Mouse (Mus musculus) ES-E14 (cell line): ENCODE data around the gene Zmynd12.

Experiments used
- CHD2 ChIP-seq: IDR thresholded peaks from 2 replicates; pipeline ENCODE4 v1.6.1; 2014; ENCODE audit warnings: mild to moderate bottlenecking, low read depth, low read length, inconsistent platforms
- HCFC1 ChIP-seq: IDR thresholded peaks from 2 replicates; pipeline ENCODE4 v1.6.1; 2012; ENCODE audit warnings: low read length, inconsistent platforms, borderline replicate concordance; ENCODE audit not compliant: insufficient read depth
- ZC3H11A ChIP-seq: IDR thresholded peaks from 2 replicates; pipeline ENCODE4 v1.6.1; 2012; ENCODE audit warnings: low read depth, mild to moderate bottlenecking, inconsistent platforms, low read length, borderline replicate concordance
- ZNF384 ChIP-seq: IDR thresholded peaks from 2 replicates; pipeline ENCODE4 v1.6.1; 2012; ENCODE audit warnings: low read depth, low read length, inconsistent platforms

GRCm38 (mm10) chr4:119390369-119390768 lies 32.2 kb upstream of the Zmynd12 start:
- no peak for TF ChIP-seq CHD2
- TF ChIP-seq ZNF384, result no peak
- peak; percentile 85 for TF ChIP-seq ZC3H11A
- TF ChIP-seq HCFC1, result no peak
